Mouse (Mus musculus) liver, adult 2 months (tissue): ENCODE data around the gene Glis1.

Source experiments
- CTCF ChIP-seq: fragments of 200-500 bp; IDR thresholded peaks from 2 replicates; pipeline ENCODE4 v1.5.1; 2011; ENCODE audit warnings: low read depth, low read length, control low read depth
- POLR2A ChIP-seq: fragments of 200-500 bp; IDR thresholded peaks from 2 replicates; pipeline ENCODE4 v1.6.1; 2011; ENCODE audit warnings: low read length, control low read depth; ENCODE audit not compliant: insufficient read depth; ENCODE audit errors: extremely low read depth

GRCm38 (mm10) chr4:107580883-107581282 lies 146.5 kb downstream of the Glis1 start:
- no peak for TF ChIP-seq CTCF
- TF ChIP-seq POLR2A, result no peak
